Mouse (Mus musculus) liver, adult 2 months (tissue): ENCODE measurements around the gene Ms4a3.

Experiments used
- CTCF ChIP-seq: fragments of 200-500 bp; IDR thresholded peaks from 2 replicates; pipeline ENCODE4 v1.5.1; 2011; ENCODE audit warnings: low read depth, low read length, control low read depth
- POLR2A ChIP-seq: fragments of 200-500 bp; IDR thresholded peaks from 2 replicates; pipeline ENCODE4 v1.6.1; 2011; ENCODE audit warnings: low read length, control low read depth; ENCODE audit not compliant: insufficient read depth; ENCODE audit errors: extremely low read depth

DNA sequence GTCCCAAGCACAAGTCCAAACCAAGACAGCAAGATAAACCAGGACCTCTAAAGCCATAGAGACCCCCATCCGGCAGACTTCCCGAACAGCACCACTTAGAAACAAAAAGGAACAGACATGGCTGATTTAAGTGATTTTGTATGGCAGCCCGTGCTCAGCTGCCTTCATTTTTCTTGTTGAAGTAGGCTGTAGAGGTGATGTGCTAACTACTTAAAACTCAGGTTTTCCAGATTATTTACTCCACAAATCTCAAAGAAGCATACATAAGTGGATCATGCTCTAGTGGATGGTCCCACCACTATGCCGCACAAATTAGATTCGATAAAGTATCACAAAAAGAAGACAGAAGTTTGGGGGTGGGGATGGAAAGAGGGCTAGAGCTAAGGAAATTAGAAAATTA, 19.8 kb upstream of the Ms4a3 start, which contains the start of gene Oosp2:
- TF ChIP-seq CTCF (no peak), POLR2A (no peak)
